Mouse (Mus musculus) c-Kit-negative CD71-positive TER-119-positive erythroid progenitor cells, embryonic 14.5 days (primary cell): ENCODE measurements around the gene Smcp.

Source experiments
- DNase-seq: peaks from one replicate; pipeline ENCODE4 v3.0.0-alpha.2; 2013; ENCODE audit warnings: low read depth, low spot score

Gene Smcp

DNA sequence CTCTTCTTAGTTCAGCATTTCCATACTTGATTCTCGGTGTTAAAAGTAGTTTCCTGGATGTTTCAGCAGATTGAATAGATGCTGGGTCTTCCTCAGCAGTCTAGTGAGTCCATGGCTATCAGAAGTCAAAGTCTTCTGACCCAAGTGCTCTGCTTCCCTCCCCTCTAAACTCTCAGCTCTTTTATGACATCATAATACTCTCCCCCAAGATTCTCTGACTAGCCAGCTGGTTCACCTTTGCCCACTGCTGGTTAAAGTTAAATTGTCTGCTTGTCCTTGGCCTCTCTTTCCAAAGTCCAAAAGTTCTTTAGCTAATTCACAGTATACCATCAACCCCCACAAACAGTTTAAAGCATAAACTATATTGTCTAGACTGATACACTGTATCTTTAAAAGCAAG is at the start of gene Smcp:
TSS of gene Smcp (minus strand) at position 140 of the 400 bp plus-strand sequence.
- no peak for DNase-seq

DNA sequence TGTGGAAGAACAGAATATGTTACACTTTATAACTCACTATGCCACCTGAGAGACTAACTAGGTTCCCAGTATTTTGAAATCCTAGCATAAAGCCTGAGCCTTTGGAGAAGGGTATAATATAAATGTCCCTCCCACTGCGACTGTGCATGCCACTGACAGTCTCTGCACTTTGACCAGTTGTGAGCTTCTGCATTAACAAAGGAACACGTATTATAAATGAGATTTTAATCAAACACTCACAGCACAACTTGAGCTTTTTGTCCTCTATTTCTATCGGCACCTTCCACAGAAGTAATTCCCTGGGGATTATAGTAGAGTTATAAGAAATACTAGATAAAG is 49.8 kb upstream of the Smcp start:
- no peak for DNase-seq

DNA sequence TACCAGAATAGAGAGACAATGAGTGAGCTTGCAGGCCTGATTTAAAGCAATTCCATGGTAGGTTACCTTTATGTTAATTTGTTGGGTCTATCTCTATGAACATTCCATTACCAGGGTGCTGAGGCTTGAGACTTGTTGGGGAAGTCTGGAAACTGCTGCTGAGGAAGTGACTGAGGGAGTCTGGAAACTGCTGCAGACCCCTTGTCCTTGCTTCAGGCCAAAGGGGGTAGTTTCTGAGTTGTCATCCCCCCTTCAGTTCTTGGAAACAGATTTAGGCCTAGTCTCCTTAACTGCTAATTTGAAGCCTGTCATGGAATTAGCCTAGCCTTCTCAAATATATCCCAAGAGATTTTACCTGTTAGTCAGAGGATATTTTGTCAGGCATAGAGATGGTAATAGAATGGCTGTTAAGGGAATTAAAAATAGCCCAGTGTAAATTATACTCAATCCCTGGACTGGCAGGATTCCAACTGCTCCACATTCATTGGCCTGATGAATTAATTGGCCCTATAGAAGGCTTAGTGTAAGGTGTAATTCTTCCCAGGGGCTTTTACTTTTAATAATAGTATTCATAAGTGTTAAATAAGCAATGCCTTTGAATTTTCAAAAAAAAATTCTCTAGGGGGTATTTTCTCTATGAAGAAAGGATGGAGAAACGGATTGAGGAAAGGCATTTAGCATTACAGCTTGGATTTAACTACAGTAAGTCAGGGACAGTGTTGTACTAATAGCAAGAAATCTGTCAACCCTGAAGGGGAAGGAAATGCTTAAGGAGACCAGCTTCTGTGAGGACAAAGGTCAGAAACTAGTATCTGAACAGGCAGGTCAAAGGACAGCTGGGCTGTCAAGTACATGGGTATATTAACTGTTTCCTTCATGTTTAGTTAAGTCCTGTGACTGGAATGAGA is 49.2 kb upstream of the Smcp start:
- no peak for DNase-seq

DNA sequence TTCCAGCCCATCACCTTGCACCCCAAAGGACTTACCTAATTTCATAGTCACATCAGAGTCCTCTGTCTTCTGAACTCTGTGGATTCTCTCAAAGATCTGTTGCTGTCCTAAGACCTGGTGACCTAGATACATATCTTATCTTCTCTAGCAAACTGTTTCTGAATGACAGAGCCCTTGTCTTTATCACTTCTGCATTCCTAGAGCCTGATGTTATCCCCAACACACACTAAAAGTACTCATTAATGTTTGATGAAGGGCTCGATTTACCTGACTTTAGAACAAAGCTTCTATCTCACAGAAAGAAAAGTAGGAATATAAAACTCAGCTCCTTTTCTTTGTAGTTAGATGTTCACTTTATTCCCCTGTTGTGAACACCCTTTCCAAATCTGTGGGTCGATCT is 32.8 kb upstream of the Smcp start, which contains the start of gene Lce6a:
TSS of gene Lce6a (minus strand) at position 101 of the 400 bp plus-strand sequence.
- DNase-seq, result no peak

DNA sequence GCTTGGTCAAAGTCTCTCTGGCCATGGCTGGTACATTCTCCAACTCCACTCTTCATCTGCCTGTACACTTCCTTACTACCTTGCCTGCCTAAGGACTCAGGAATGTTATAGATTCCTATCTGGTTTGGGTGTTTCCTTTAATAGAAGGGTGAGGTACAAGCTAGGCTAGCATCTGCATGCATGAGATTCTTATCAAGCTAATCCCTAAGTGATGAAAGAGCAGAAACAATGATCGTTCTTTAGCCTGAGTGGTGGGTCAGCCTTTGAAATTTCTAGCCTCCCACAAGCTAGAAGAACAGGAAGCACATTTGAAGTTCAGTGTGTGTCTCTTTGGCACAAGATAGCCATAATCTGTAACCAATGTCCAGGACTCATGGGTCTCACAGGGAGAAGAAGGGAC is 21.0 kb upstream of the Smcp start:
- no peak for DNase-seq

DNA sequence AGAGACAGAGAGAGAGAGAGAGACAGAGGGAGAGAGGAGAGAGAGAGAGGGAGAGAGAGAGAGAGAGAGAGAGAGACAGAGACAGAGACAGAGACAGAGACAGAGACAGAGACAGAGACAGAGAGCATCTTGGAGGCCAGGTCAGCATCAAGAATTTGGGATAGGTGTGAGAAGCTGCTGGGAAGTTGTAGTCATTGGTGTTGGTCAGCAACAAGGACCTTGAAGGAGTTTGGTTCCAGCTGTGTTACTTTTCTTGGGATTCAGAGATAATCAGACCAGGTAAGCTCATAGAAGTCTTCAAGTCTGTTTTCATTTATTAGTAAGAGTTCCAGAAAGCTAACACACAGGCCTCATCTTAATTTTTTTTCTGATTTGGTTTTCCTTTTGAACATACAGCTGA is 18.6 kb upstream of the Smcp start, which contains the start of gene 2210017I01Rik:
TSS of gene 2210017I01Rik (minus strand) at position 101 of the 400 bp plus-strand sequence.
- no peak for DNase-seq

DNA sequence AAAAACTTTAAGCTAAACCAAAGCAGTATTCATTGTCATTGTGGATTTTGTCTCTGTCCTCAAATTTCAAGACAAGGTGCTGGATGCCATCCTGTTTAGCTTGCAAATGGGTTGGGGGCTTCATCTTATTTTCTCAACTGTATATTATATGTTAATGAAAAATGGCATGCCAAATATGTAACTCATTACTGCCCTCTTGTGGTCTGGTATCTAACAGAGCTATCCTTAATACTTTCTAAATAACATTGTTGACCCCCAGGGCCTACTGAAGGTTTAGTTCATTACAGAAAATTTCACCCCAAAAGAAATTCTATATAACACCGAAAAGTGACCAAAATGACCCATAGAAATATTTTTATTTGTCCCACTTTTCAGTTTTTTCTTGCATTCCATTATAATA is 13.4 kb upstream of the Smcp start:
- DNase-seq, result no peak

DNA sequence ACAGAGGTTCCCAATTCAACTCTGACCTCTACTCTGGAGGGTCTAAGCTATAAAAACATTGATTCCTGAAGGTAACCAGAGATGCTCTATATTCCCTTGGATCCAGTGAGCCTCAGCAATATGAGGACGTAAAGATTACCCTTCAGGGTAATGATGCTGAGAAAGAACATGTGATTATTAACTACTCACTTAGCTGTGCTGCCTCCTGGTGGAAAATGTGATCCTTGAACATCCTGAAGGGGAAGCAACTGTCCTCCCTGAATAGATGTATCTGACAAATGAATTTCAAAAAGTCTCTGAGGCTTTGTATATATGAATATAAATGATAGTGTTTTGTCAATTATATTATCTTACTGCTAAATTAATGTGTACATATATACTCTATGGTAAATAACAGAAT is 11.7 kb upstream of the Smcp start:
- DNase-seq, result no peak

DNA sequence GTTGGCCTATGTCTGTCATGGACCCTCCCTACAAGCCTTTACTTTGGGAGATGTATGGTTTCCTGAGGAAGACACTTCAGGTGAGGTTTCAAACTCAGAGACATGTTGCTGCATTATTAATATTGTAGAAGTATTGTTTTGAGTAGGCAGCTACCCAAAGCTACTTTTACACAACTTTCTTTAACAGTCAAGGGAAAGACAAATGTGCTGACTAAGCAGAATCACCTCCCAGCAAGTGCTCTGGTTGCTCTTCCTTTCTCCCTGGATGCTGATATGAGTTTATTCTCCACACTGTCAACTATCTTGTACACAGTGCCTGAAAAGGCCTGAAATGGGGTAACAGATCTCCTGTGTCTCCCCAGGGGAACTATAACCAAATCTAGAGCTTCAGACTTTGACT is 11.2 kb upstream of the Smcp start:
- DNase-seq, result no peak

DNA sequence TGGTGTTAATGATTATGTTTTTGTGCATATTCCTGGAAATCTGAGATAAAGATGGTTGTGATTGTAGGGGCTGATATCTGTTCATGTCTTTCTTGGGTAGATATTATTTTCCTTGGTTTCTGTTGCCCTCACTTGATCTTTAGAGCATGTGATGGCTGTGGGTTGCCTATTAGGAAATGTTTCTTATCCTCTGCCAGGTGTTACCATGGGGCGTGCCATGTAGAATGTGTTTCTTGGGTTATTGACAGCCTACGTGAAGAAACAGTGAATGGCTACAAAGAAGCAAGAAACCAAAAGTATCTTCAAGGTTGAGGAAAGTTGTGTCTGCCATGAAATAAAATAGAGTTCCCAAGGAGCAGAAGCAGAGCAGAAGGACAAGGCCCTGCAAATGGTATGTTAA is 9.6 kb upstream of the Smcp start:
- DNase-seq, result no peak

DNA sequence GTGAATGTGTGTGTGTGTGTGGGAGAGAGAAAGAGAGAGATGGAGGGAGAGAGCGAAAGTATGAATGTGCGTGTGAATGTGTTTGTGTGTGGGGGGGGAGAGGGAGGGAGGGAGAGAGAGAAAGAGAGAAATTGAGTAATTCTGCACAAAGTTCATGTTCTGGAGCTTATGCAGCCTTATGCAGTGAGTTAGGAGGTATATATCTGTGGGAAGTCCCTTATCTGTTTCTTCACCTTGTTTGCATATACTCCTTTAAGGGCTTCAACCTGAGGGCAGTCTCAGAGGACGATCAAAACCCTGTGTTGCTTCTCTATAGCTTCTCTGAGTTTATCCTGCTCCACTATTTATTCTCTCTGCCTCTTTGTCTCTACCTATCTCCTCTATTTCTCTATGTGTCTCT is 1.6 kb downstream of the Smcp start:
- no peak for DNase-seq

DNA sequence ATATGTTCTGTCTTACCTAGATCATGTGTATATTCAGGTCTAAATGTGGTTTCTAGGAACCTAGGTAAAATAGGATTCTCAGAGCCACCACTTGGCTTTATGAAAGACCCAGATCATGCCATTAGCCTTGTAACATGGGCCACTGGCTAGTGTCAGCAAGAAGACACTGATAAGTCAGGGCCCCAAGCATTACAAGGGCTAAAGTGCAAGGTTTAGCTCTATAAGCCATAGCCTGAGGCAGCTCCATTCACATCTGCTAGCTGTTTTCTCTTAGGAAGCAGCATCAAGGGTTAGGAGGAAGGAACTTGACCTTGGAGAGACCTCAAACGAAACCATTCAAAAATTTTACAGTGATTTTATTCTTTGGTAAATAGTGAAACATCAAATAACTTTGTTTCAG is 3.7 kb downstream of the Smcp start:
- no peak for DNase-seq

DNA sequence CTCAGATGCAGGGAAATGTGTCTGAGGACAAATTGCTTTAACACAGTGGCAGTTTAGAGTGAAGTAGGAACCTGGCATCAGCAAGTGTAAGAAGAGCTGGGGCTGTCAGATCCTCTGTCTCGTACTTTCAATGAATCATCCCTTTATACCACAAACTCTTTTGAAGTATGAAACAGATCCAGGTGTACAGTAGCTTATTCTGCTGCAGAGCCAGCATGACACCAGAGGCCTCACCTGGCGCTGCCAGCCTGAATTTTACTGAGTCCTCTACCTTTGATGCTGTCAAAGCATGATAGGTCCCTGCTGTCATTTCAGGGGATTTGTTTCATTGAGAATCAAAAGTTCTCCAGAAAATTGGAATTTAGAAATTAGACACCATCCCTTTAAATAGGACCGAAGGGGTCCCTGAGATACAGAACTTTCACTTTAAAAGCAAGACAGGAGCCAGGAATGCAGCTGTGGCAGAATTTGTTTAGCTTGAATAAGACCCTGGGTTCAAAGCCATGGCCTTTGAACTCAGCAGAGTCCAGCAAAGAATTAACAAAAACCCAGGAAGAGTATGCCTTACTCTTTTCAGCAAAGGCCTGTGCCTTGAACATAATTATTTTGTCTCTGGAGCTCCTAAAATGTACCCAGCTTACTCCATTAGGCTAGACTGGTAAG is 5.5 kb downstream of the Smcp start:
- no peak for DNase-seq

DNA sequence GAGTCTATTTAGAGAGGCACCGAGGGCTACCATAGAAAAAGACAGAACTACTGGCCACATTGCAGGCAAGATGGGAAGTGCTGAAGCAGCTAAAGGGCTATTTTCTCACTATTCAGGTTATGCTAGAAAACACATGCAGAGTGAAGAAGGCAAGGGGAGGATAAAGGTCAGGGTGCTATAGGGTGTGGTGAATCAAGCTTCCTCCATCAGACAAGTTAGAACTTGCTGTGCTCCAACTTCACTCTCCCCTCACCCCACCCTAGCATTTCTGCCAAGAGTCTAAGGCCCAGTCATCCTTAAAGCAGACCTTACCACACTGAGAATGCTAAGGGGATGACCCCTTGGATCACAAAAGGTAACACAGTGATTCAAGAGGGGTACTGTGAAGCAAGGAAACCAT is 9.3 kb downstream of the Smcp start:
- DNase-seq, result no peak

DNA sequence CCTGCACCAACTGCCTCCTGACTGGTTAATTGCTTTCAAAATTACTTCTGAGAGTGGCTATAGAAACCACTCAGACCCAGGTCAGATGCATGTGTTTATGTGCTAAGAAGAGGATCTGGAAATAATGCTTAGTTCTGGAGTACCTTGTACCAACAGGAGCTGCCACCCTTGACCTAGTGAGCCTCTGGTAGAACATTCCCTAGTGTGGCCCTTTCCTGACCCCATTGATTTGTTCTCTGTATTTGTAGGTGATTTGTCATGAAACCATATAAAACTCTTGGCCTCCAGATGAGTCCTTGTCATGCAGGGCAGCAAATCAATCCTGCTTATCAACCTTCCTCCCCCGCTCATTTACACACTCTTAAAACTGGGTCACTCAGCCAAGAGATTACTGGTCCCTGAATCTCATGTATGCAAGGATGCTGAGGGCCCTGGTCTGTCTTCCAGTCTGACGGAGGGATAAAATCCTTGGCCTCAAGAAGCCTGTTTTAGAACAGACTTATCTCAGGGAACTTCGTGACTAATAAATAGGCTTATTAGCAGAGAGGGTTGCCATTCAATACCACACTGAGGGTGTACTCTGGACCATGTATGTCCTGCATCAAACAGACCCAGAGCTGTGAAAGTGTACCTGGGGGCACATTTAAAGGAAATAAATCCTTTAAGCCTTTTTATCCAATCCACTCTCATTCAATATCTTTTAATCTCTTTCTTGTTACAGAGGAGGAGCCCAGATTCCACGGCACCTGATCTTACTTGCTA is 10.0 kb downstream of the Smcp start:
- no peak for DNase-seq

DNA sequence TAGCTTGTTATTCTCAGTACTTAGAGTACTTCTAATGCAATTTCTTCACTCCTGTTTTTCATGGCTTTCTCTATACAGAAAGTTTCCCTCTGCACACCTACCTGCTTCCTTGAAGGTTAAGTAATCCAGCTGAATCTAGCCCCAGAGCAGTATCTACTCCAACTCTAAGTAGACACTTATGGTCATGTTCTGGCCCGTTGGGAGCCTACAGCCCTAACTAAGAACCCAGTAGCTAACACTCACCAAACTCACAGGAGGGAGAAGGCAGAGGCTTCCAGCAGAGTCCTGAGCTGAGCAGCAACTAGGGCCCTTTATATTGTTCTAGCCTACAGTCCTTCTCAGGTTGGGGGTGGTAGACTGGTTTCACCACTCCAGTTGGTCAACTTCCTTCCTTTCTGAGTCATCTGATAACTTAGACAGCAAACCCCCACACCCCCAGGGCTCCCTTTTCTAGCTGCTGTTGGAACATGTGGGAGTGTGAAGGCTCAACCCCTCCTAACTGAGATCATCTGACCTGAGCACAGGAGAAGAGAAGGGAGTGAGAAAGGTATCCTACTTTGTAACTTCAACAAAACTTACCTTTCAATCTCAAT is 15.3 kb downstream of the Smcp start, which contains the start of gene Ivl:
TSS of gene Ivl (minus strand) at position 287 of the 593 bp plus-strand sequence.
- DNase-seq, result no peak

DNA sequence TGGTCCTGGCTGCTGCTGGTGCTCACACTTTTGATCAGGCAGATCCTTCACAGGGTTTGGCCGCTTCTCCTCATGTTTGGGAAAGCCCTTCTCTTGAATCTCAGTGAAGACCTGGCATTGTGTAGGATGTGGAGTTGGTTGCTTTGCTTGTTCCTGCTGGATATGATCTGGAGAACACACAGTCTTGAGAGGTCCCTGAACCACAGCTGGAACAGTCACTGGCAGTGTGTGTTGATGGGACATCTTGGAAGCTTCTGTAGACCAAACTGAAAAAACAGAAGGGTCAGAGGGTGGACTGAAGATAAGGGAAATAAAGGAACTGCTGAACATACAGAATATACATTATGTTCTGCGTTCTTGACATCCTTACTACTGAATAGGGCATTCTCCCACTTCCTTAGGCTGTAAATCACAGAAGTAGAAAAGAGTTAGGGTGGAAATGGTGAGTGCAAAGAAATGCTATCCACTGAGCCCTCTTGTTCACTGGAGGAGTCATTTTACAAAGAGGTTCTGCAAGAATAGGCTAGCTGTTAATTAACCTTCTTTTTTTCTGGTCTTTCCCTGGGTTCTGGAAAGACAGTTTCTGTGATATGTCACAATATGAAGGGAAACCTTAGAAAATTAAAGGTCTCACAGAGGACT is 16.2 kb downstream of the Smcp start:
- no peak for DNase-seq

DNA sequence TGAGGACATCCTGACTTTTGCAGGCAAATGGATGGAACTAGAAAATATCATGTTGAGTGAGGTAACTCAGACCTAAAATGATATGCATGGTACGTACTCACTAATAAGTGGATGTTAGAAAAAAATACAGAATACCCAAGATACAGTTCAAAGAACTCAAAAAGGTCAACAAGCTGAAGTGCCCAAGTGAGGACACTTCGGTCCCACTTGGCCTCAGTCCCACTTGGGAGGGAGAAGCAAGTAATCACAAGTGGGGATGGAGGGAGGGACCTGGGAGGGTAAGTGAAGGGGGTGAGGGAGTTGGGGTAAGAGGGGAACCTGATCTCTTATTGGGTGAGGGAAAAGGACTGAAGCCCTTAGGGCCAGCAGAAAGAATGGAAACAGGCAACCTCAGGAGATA is 20.0 kb downstream of the Smcp start:
- DNase-seq, result no peak

DNA sequence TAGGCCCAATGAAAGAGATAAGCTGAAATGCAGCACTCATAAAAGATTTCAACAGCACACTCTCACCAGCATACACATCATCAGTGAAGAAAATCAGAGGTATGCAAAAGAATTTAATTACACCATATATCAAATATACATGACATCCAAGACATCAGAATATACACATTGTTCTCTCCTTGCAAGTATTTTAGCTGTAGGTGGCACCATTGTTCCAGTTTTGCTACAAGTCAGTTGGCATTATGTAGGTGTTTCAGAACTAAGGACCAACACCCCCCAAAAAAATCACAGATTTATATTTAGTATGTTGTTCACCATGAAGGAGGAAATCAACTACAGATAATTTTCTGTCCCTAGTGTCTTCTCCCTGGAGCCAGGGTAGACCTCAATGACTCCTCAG is 23.4 kb downstream of the Smcp start:
- no peak for DNase-seq

DNA sequence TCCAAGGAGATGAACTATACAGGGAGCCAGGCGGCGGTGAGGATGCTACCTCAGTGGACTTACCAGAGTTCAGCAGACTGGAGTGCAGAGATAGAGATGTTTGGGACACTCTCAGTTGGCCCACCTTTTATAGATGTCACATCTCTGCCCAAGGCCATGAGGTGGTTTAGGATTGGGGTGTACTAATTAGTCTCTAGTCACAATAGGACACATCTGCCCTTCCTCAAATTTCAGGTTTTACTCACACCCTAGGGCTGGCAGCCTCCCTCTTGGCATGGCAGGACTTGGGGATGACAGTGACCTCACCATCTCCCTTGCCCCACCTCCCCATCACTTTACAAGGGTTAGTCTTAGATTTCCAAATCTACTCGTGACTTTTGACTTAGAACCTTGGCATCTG is 54.4 kb downstream of the Smcp start, which contains the start of gene 2310046K23Rik:
TSS of gene 2310046K23Rik (minus strand) at position 101 of the 400 bp plus-strand sequence.
- DNase-seq, result no peak
